ENCODE assay signal across 8 mouse cellular contexts in genomic region chr5:142549441-142549840, GRCm38 (mm10). TPM values are rescaled to one million over a fixed set of nuclear protein-coding genes. Genes with fewer than 3 reads are reported as not detected.
DNase-seq lines count a peak whose midpoint lies in the region; ATAC-seq and TF ChIP-seq lines count a peak whose summit lies in the region.
"Had no signal": no experiment of that assay in that cellular context is flagged by ENCODE, and none has a peak within 500 bp of the region (broad histone marks: within the 10 kb centered on the region; RNA-seq: fewer than 3 reads in every experiment).

No protein-coding gene starts in this region.

- no peak for ATAC-seq in forebrain, embryonic 16.5 days
- ATAC-seq in lung, embryonic 16.5 days (ENCODE audit: low read depth): no peak

- H3K27ac ChIP-seq in left cerebral cortex, adult 2 months: no peak overlapping the region
- no peak overlapping the region for H3K27ac ChIP-seq in forebrain, embryonic 16.5 days (ENCODE audit: low read length)
- H3K27ac ChIP-seq in lung, embryonic 16.5 days (ENCODE audit: low read length): no peak overlapping the region
- H3K27ac ChIP-seq: liver, embryonic 12.5 days had no signal

- 0 out of 2 replicates have a peak, but pooled peaks cover 3% of the 10 kb centered on the region for H3K27me3 ChIP-seq in forebrain, embryonic 16.5 days (replicated peaks; ENCODE audit: control insufficient read depth, insufficient read depth, low read length)
- H3K27me3 ChIP-seq in lung, embryonic 16.5 days (ENCODE audit: control insufficient read depth, insufficient read depth, low read depth, low read length): no peaks in the 10 kb centered on the region

- TF ChIP-seq CTCF in left cerebral cortex, adult 2 months (IDR thresholded peaks at IDR 0.05): no peak

- no peak overlapping the region for H3K9ac ChIP-seq in forebrain, embryonic 16.5 days (replicated peaks; ENCODE audit: low read depth, low read length)
- no peak overlapping the region for H3K9ac ChIP-seq in lung, embryonic 16.5 days (ENCODE audit: low read length)
- H3K9ac ChIP-seq: liver, embryonic 12.5 days had no signal

- intact Hi-C loops in left cerebral cortex, adult 2 months (cut with DNase I): no loop called here

- WGBS in forebrain, embryonic 16.5 days: 61% methylated on average over 9 of the region's 9 CpGs
- 45% methylated on average over 9 of the region's 9 CpGs for WGBS in lung, embryonic 16.5 days

- no peaks in the 10 kb centered on the region for H3K9me3 ChIP-seq in forebrain, embryonic 16.5 days (ENCODE audit: control insufficient read depth, low read length)
- no peaks in the 10 kb centered on the region for H3K9me3 ChIP-seq in lung, embryonic 16.5 days (ENCODE audit: control insufficient read depth, low read length)

- peak overlapping the region; percentile 81; the same call in 1 of the 2 replicates for H3K4me3 ChIP-seq in left cerebral cortex, adult 2 months
- H3K4me3 ChIP-seq in forebrain, embryonic 16.5 days (replicated peaks; ENCODE audit: low read length): no peak overlapping the region; the same call in 1 of the 2 replicates
- H3K4me3 ChIP-seq in lung, embryonic 16.5 days (ENCODE audit: low read length): no peak overlapping the region

- no peak for DNase-seq in left cerebral cortex, adult 2 months (ENCODE audit: extremely low spot score in 1 of 2, low spot score in 2 of 2)
- DNase-seq in left cerebral cortex, adult 9 months (ENCODE audit: low spot score in 2 of 2): no peak
- peak; percentile 24 for DNase-seq in skeletal muscle tissue, adult 2 months (ENCODE audit: low read depth, low spot score)
- no peak for DNase-seq in urinary bladder, postnatal 36 days (ENCODE audit: low spot score in 2 of 2)
- no peak for DNase-seq in layer of hippocampus, postnatal 10 days (ENCODE audit: low spot score in 2 of 2)

- peak overlapping the region; percentile 94; the same call in 1 of the 2 replicates for H3K4me2 ChIP-seq in forebrain, embryonic 16.5 days (ENCODE audit: low read length)
- peak overlapping the region; percentile 13; the same call in 1 of the 2 replicates for H3K4me2 ChIP-seq in lung, embryonic 16.5 days (ENCODE audit: low read depth, low read length)

- H3K4me1 ChIP-seq in forebrain, embryonic 16.5 days (replicated peaks; ENCODE audit: control insufficient read depth, insufficient read depth, low read length): peaks cover 13% of the 10 kb centered on the region
- H3K4me1 ChIP-seq in lung, embryonic 16.5 days (replicated peaks; ENCODE audit: control insufficient read depth, insufficient read depth, low read length): peaks cover 24% of the 10 kb centered on the region

- H3K36me3 ChIP-seq in forebrain, embryonic 16.5 days (ENCODE audit: control insufficient read depth, insufficient read depth): no peaks in the 10 kb centered on the region
- H3K36me3 ChIP-seq in lung, embryonic 16.5 days (ENCODE audit: control insufficient read depth, insufficient read depth, low read length): no peaks in the 10 kb centered on the region
- H3K36me3 ChIP-seq: liver, embryonic 12.5 days had no signal

RNA-seq across cellular contexts. Expression of gene Radil, which starts 1.5 kb away (rescaled TPM):
- 10 to 100 TPM; 19.5 to 20.4 TPM for total RNA-seq in left cerebral cortex, adult 2 months (2021)
- polyA plus RNA-seq in forebrain, embryonic 16.5 days (2015; fragmentation: Nextera tagmentation; extraction: Ambion mirVana): 9.6 and 17.6 TPM in 2 replicates
- polyA plus RNA-seq in lung, embryonic 16.5 days (2015; fragmentation: Nextera tagmentation; extraction: Ambion mirVana): 3.8 and 4.1 TPM in 2 replicates
- 10 to 100 TPM; 13.9 to 15.7 TPM for total RNA-seq in layer of hippocampus, postnatal 10 days (2021)

RNA-seq across cellular contexts. Expression of gene Papolb, which starts 19.6 kb away (rescaled TPM):
- under 1 TPM; 0.77 to 0.96 TPM for total RNA-seq in left cerebral cortex, adult 2 months (2021)
- polyA plus RNA-seq in forebrain, embryonic 16.5 days (2015; fragmentation: Nextera tagmentation; extraction: Ambion mirVana): 0.20 and 0.27 TPM in 2 replicates
- 0.05 and 0.18 TPM in 2 replicates for polyA plus RNA-seq in lung, embryonic 16.5 days (2015; fragmentation: Nextera tagmentation; extraction: Ambion mirVana)
- total RNA-seq in layer of hippocampus, postnatal 10 days (2021): under 1 TPM; 0.67 to 0.85 TPM

RNA-seq across cellular contexts. Expression of gene Mmd2, which starts 59.2 kb away (rescaled TPM):
- total RNA-seq in left cerebral cortex, adult 2 months (2021): 100 to 1,000 TPM; 103 to 104 TPM
- polyA plus RNA-seq in forebrain, embryonic 16.5 days (2015; fragmentation: Nextera tagmentation; extraction: Ambion mirVana): 77.4 and 91.5 TPM in 2 replicates
- 0.55 and 0.93 TPM in 2 replicates for polyA plus RNA-seq in lung, embryonic 16.5 days (2015; fragmentation: Nextera tagmentation; extraction: Ambion mirVana)
- 100 to 1,000 TPM; 164 to 175 TPM for total RNA-seq in layer of hippocampus, postnatal 10 days (2021)
